Mouse (Mus musculus): Measurements from ENCODE around the gene Fads1. TPM values are rescaled to one million over a fixed set of nuclear protein-coding genes. Genes with fewer than 3 reads are reported as not detected.

The Fads1 gene
- polyA plus RNA-seq, 1 experiment = 212 TPM

DNA sequence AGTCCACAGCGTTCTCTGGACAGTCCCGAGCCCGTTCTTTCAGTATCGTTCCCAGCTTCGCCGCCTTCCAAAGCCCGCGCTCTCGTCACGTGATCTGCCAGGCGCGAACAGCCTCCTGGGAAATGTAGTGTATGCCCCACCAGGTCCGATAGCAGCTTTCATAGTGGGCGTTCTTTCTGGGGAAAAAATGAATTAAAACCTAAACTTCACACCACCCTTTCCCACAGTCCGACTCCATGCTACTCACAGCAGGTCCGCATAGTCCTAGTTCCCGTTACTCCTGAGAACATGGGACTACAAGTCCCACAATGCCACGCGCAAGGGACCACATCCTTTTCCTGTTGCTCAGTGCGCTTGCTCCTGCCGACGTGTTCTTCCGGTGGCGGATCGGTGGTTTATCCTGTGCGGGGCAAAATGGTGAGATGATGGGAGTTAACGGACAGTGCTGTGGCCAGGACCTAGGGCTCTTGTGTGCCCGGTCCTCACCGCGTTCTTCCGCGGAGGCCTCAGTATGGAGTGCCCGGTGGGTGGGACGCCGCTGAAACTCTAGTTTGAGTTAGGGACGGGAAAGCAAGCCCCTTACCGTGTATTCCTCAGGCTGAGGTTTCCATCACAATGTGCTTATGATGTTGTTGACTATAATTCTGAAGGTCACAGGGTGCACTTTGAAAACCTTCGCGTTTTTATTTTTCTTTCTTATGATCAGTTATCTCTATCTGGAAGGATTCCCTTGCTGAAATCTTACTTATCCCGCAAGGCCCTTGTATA is 21.3 kb downstream of the Fads1 start, which contains the start of the genes Tmem258 and Fen1:
Gene Tmem258, plus strand, starts transcription at position 167 of the 768 bp plus-strand sequence.
Gene Fen1, minus strand, starts transcription at position 322 of the 768 bp plus-strand sequence.
- Histone ChIP-seq H3K4me1 (ENCODE audit: control insufficient read depth, insufficient read depth, low read length) (peaks cover 2% of the 10 kb centered on the region; the same call in 1 of the 2 replicates), H3K4me3 (ENCODE audit: insufficient read depth, low read length) (peak within 1 kb of the TSS; percentile 46), H3K27ac (ENCODE audit: insufficient read depth, low read length) (peak within 1 kb of the TSS; percentile 91)
- peak; percentile 89 for TF ChIP-seq POLR2A (IDR thresholded peaks at IDR 0.05; ENCODE audit: extremely low read depth, insufficient read depth, low read length)
- TF ChIP-seq CTCF (IDR thresholded peaks at IDR 0.05; ENCODE audit: extremely low read depth, insufficient read depth, low read length) = no peak

DNA sequence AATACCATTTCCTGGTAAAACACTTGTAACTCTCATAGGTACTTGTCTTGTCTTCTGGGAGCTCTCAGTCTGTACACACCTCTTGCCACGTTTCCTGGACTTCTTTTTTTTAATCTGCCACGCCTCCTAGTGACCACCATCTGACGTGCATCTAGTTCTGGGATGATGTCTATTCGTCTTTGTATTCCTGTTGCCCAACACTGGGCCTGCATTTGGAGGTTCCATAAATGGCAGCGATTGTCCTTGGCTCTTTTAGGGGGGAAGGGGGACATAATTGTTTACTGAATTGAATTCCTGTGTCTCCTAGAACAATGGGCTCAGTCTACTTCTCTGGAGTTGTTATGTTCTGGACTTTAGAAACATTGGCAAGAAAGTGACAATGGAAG is 21.9 kb downstream of the Fads1 start:
- TF ChIP-seq CTCF (IDR thresholded peaks at IDR 0.05; ENCODE audit: extremely low read depth, insufficient read depth, low read length) (peak; percentile 19; the same call in 1 of the 2 replicates), POLR2A (IDR thresholded peaks at IDR 0.05; ENCODE audit: extremely low read depth, insufficient read depth, low read length) (no peak)
- Histone ChIP-seq H3K4me3 (ENCODE audit: insufficient read depth, low read length) (peak overlapping the region; percentile 46), H3K27ac (ENCODE audit: insufficient read depth, low read length) (no peak overlapping the region; the same call in 1 of the 2 replicates), H3K4me1 (ENCODE audit: control insufficient read depth, insufficient read depth, low read length) (peaks cover 2% of the 10 kb centered on the region; the same call in 1 of the 2 replicates)

- TF ChIP-seq POLR2A (IDR thresholded peaks at IDR 0.05; ENCODE audit: extremely low read depth, insufficient read depth, low read length) = no peak
- TF ChIP-seq CTCF (IDR thresholded peaks at IDR 0.05; ENCODE audit: extremely low read depth, insufficient read depth, low read length) = no peak
- Histone ChIP-seq H3K4me1 (ENCODE audit: control insufficient read depth, insufficient read depth, low read length) (peaks cover 2% of the 10 kb centered on the region; the same call in 1 of the 2 replicates), H3K27ac (ENCODE audit: insufficient read depth, low read length) (peak overlapping the region; percentile 61), H3K4me3 (ENCODE audit: insufficient read depth, low read length) (peak overlapping the region; percentile 46; the same call in 1 of the 2 replicates)
Measured at GRCm38 (mm10) chr19:10205051-10205450, 22.4 kb downstream of the Fads1 start.

DNA sequence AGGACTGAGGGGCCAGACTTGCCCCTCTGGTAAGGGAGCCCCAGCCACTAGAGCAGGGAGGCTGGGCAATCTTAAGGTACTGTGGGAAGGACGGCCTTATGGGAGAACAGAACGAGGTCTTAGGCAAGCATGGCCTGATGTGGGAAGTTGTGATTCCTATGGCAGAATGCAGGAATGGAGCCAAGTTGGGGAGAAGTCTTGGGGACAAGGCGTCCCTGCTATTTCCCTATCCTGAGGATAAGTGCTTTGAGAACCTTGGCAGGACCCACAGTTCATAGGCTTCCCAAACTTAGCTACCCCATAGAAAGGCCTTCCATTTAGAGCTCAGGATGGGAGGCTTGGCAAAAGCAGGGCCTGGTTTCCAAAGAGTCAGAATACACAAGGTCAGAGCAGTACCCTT is 26.2 kb downstream of the Fads1 start:
- no peak overlapping the region for H3K27ac ChIP-seq (ENCODE audit: insufficient read depth, low read length)
- H3K4me3 ChIP-seq (ENCODE audit: insufficient read depth, low read length) = no peak overlapping the region
- no peaks in the 10 kb centered on the region for H3K4me1 ChIP-seq (ENCODE audit: control insufficient read depth, insufficient read depth, low read length)
- TF ChIP-seq POLR2A (IDR thresholded peaks at IDR 0.05; ENCODE audit: extremely low read depth, insufficient read depth, low read length) (no peak), CTCF (IDR thresholded peaks at IDR 0.05; ENCODE audit: extremely low read depth, insufficient read depth, low read length) (no peak)

DNA sequence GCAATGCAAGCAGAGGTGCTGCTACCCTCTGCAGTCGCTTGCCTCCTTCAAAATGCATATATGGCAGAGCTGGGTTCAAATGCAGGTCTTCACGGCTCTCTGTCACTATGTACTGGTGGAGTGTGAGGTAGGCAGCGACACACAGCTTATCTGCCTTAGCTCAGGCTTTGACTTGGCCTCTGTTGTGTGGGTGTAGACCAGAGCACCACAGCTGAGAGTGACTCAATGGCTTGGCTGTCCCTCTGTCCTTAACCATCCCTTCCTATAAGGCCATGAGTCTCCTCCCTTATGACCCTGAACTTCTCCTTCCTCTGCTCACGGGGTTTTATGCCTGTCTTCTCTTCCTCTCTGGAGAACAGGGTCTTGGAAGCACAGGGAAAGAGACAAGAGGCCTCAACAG is 28.2 kb downstream of the Fads1 start:
- no peak overlapping the region for H3K4me3 ChIP-seq (ENCODE audit: insufficient read depth, low read length)
- no peaks in the 10 kb centered on the region for H3K4me1 ChIP-seq (ENCODE audit: control insufficient read depth, insufficient read depth, low read length)
- H3K27ac ChIP-seq (ENCODE audit: insufficient read depth, low read length) = no peak overlapping the region
- no peak for TF ChIP-seq POLR2A (IDR thresholded peaks at IDR 0.05; ENCODE audit: extremely low read depth, insufficient read depth, low read length)
- no peak for TF ChIP-seq CTCF (IDR thresholded peaks at IDR 0.05; ENCODE audit: extremely low read depth, insufficient read depth, low read length)

GRCm38 (mm10) chr19:10213796-10214471 is 31.2 kb downstream of the Fads1 start:
- Histone ChIP-seq H3K27ac (ENCODE audit: insufficient read depth, low read length) (no peak overlapping the region), H3K4me3 (ENCODE audit: insufficient read depth, low read length) (no peak overlapping the region), H3K4me1 (ENCODE audit: control insufficient read depth, insufficient read depth, low read length) (no peaks in the 10 kb centered on the region)
- TF ChIP-seq POLR2A (IDR thresholded peaks at IDR 0.05; ENCODE audit: extremely low read depth, insufficient read depth, low read length) (no peak), CTCF (IDR thresholded peaks at IDR 0.05; ENCODE audit: extremely low read depth, insufficient read depth, low read length) (no peak)

DNA sequence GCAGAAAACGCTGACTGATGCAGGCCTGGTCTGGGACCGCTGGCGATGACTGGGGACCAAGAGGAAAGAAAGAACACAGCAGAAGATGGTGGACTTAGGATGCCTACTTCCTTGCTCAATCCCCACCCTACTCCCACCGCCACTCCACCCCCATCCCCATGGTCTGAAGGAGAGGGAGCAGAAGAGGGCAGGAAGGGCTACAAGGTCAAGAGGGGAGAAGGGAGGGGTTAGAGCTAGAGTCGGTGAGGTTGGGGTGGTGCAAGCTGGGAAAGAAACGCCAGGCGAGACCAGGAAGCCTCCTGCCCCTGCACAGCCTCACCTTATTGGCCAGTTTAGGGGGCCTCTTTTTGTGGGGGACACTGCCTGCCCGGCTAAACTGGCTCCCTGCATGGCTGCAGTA is 33.4 kb downstream of the Fads1 start:
- TF ChIP-seq CTCF (IDR thresholded peaks at IDR 0.05; ENCODE audit: extremely low read depth, insufficient read depth, low read length) (no peak), POLR2A (IDR thresholded peaks at IDR 0.05; ENCODE audit: extremely low read depth, insufficient read depth, low read length) (no peak)
- H3K4me3 ChIP-seq (ENCODE audit: insufficient read depth, low read length) = no peak overlapping the region

DNA sequence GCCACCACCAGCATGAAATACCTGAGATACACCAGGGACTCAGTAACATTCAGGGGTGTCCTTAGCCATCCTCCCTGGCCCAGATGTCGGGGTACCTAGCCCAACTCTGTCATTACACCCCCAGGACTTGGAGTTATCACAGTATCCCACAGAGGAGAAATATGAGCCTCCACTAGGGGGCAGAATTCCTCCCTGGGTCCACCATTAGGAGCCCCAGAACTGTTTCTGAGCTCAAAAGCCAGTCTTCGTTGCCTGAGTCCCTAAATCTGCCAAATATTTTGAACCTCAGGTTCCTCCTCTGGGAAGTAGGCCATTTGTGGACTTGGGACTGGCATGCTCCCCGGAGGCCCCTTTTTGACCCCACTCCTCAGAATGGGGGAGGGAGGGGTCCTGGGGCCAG is 36.4 kb downstream of the Fads1 start:
- H3K4me1 ChIP-seq (ENCODE audit: control insufficient read depth, insufficient read depth, low read length) = no peaks in the 10 kb centered on the region
- H3K4me3 ChIP-seq (ENCODE audit: insufficient read depth, low read length) = no peak overlapping the region
- no peak for TF ChIP-seq POLR2A (IDR thresholded peaks at IDR 0.05; ENCODE audit: extremely low read depth, insufficient read depth, low read length)
- peak; percentile 49 for TF ChIP-seq CTCF (IDR thresholded peaks at IDR 0.05; ENCODE audit: extremely low read depth, insufficient read depth, low read length)
- H3K27ac ChIP-seq (ENCODE audit: insufficient read depth, low read length) = no peak overlapping the region

More for the DNA sequence above, 33.4 kb downstream of the Fads1 start:
- Histone ChIP-seq H3K27ac (ENCODE audit: insufficient read depth, low read length) (no peak overlapping the region), H3K4me1 (ENCODE audit: control insufficient read depth, insufficient read depth, low read length) (no peaks in the 10 kb centered on the region)

GRCm38 (mm10) chr19:10219593-10219992 is 36.9 kb downstream of the Fads1 start:
- Histone ChIP-seq H3K4me1 (ENCODE audit: control insufficient read depth, insufficient read depth, low read length) (no peaks in the 10 kb centered on the region), H3K4me3 (ENCODE audit: insufficient read depth, low read length) (no peak overlapping the region), H3K27ac (ENCODE audit: insufficient read depth, low read length) (no peak overlapping the region)
- TF ChIP-seq POLR2A (IDR thresholded peaks at IDR 0.05; ENCODE audit: extremely low read depth, insufficient read depth, low read length) (no peak), CTCF (IDR thresholded peaks at IDR 0.05; ENCODE audit: extremely low read depth, insufficient read depth, low read length) (no peak)
